Mouse (Mus musculus) forebrain, embryonic 16.5 days (tissue): ENCODE results near the gene Mrps33. TPM values are rescaled to one million over a fixed set of nuclear protein-coding genes. Genes with fewer than 3 reads are reported as not detected.

ENCODE experiments used
- ATAC-seq: fragments of 200-750 bp; cut with Nextera tagmentation; 2 replicates; pipeline ENCODE4 v1.8.0; 2017; ENCODE audit warnings: mild to moderate bottlenecking, moderate library complexity
- H3K27ac ChIP-seq: fragments of 300-500 bp; sonication (generic); 2 replicates; pipeline ENCODE4 v1.5.1; 2014; ENCODE audit warnings: low read length, control low read depth
- H3K27me3 ChIP-seq: fragments of 300-500 bp; sonication (generic); replicated peaks from 2 replicates; pipeline ENCODE4 v1.6.1; 2014; ENCODE audit warnings: low read length; ENCODE audit not compliant: control insufficient read depth, insufficient read depth
- H3K36me3 ChIP-seq: fragments of 300-500 bp; sonication (generic); 2 replicates; pipeline ENCODE4 v1.6.1; 2014; ENCODE audit not compliant: control insufficient read depth, insufficient read depth
- H3K4me1 ChIP-seq: fragments of 300-500 bp; sonication (generic); replicated peaks from 2 replicates; pipeline ENCODE4 v1.6.1; 2014; ENCODE audit warnings: low read length; ENCODE audit not compliant: control insufficient read depth, insufficient read depth
- H3K4me2 ChIP-seq: fragments of 300-500 bp; sonication (generic); 2 replicates; pipeline ENCODE4 v1.6.1; 2014; ENCODE audit warnings: mild to moderate bottlenecking, low read length, control low read depth
- H3K4me3 ChIP-seq: fragments of 300-500 bp; sonication (generic); replicated peaks from 2 replicates; pipeline ENCODE4 v1.5.1; 2014; ENCODE audit warnings: mild to moderate bottlenecking, low read length, control low read depth
- H3K9ac ChIP-seq: fragments of 300-500 bp; sonication (generic); replicated peaks from 2 replicates; pipeline ENCODE4 v1.6.1; 2014; ENCODE audit warnings: low read depth, low read length, control low read depth
- H3K9me3 ChIP-seq: fragments of 300-500 bp; sonication (generic); 2 replicates; pipeline ENCODE4 v1.6.1; 2016; ENCODE audit warnings: low read length; ENCODE audit not compliant: control insufficient read depth
- WGBS: fragments of 180-500 bp; shearing (Covaris S2); extraction: QIAGEN DNeasy Blood & Tissue Kit; methylation state at CpG from one replicate; pipeline ENCODE4 v1.1.7; 2014; 5-methylcytosine and 5-hydroxymethylcytosine counted together
- polyA plus RNA-seq: library from polyadenylated mRNA; unstranded; fragments of >200 nt; fragmentation: Nextera tagmentation; extraction: Ambion mirVana; gene quantifications from 2 replicates; pipeline ENCODE4 v1.2.1, GENCODE M21; 2015

The Mrps33 gene
- polyA plus RNA-seq, 1 experiment from 2014 or later, result 210 TPM

GRCm38 (mm10) chr6:39783521-39783920, 27.3 kb downstream of the Mrps33 start:
- no peak overlapping the region for H3K9ac ChIP-seq
- no peak overlapping the region for H3K4me3 ChIP-seq
- ATAC-seq, result no peak
- 69% methylated on average over 7 of the region's 7 CpGs for WGBS
- H3K4me1 ChIP-seq, result peaks cover 2% of the 10 kb centered on the region; the same call in 1 of the 2 replicates
- no peaks in the 10 kb centered on the region for H3K36me3 ChIP-seq
- H3K27me3 ChIP-seq, result no peaks in the 10 kb centered on the region
- no peak overlapping the region for H3K27ac ChIP-seq
- no peak overlapping the region for H3K4me2 ChIP-seq
- H3K9me3 ChIP-seq, result no peaks in the 10 kb centered on the region

GRCm38 (mm10) chr6:39782618-39783017, 28.2 kb downstream of the Mrps33 start:
- WGBS, result 34% methylated on average over 3 of the region's 3 CpGs
- H3K27ac ChIP-seq, result no peak overlapping the region
- no peaks in the 10 kb centered on the region; the same call in 1 of the 2 replicates for H3K4me1 ChIP-seq
- H3K27me3 ChIP-seq, result no peaks in the 10 kb centered on the region
- no peak overlapping the region for H3K4me2 ChIP-seq
- no peaks in the 10 kb centered on the region for H3K36me3 ChIP-seq
- H3K9ac ChIP-seq, result no peak overlapping the region
- no peak overlapping the region for H3K4me3 ChIP-seq
- no peak for ATAC-seq
- H3K9me3 ChIP-seq, result no peaks in the 10 kb centered on the region

- Histone ChIP-seq H3K4me1 (no peaks in the 10 kb centered on the region; the same call in 1 of the 2 replicates), H3K4me3 (no peak overlapping the region), H3K27me3 (no peaks in the 10 kb centered on the region), H3K27ac (no peak overlapping the region), H3K9me3 (no peaks in the 10 kb centered on the region), H3K9ac (no peak overlapping the region), H3K4me2 (no peak overlapping the region; the same call in 1 of the 2 replicates), H3K36me3 (no peaks in the 10 kb centered on the region)
- WGBS, result 73% methylated on average over 17 of the region's 17 CpGs
- no peak for ATAC-seq
Measured at GRCm38 (mm10) chr6:39781766-39782530, 28.8 kb downstream of the Mrps33 start.

GRCm38 (mm10) chr6:39780857-39781666, 29.7 kb downstream of the Mrps33 start:
- Histone ChIP-seq H3K4me2 (peak overlapping the region; percentile 35), H3K9me3 (no peaks in the 10 kb centered on the region)

GRCm38 (mm10) chr6:39778506-39778905, 32.3 kb downstream of the Mrps33 start:
- WGBS, result 100% methylated on average over 1 of the region's 1 CpGs
- H3K4me3 ChIP-seq, result no peak overlapping the region
- no peak for ATAC-seq
- H3K36me3 ChIP-seq, result no peaks in the 10 kb centered on the region
- H3K9ac ChIP-seq, result no peak overlapping the region
- H3K9me3 ChIP-seq, result no peaks in the 10 kb centered on the region
- H3K4me1 ChIP-seq, result no peaks in the 10 kb centered on the region; the same call in 1 of the 2 replicates
- H3K4me2 ChIP-seq, result no peak overlapping the region
- H3K27me3 ChIP-seq, result no peaks in the 10 kb centered on the region
- no peak overlapping the region for H3K27ac ChIP-seq

More at GRCm38 (mm10) chr6:39780857-39781666, 29.7 kb downstream of the Mrps33 start:
- no peaks in the 10 kb centered on the region for H3K36me3 ChIP-seq
- 6% methylated on average over 18 of the region's 18 CpGs for WGBS
- ATAC-seq, result no peak
- H3K4me3 ChIP-seq, result no peak overlapping the region
- no peak overlapping the region for H3K9ac ChIP-seq
- H3K4me1 ChIP-seq, result no peaks in the 10 kb centered on the region; the same call in 1 of the 2 replicates
- H3K27me3 ChIP-seq, result no peaks in the 10 kb centered on the region
- no peak overlapping the region for H3K27ac ChIP-seq

GRCm38 (mm10) chr6:39776275-39776674, 34.5 kb downstream of the Mrps33 start:
- WGBS, result 89% methylated on average over 6 of the region's 6 CpGs
- no peak for ATAC-seq

GRCm38 (mm10) chr6:39775029-39775428, 35.8 kb downstream of the Mrps33 start:
- Histone ChIP-seq H3K27ac (no peak overlapping the region), H3K36me3 (no peaks in the 10 kb centered on the region), H3K9ac (no peak overlapping the region), H3K4me3 (no peak overlapping the region), H3K9me3 (no peaks in the 10 kb centered on the region), H3K4me2 (no peak overlapping the region), H3K4me1 (no peaks in the 10 kb centered on the region), H3K27me3 (no peaks in the 10 kb centered on the region)
- no peak for ATAC-seq
- WGBS, result 85% methylated on average over 9 of the region's 9 CpGs

More at GRCm38 (mm10) chr6:39776275-39776674, 34.5 kb downstream of the Mrps33 start:
- H3K9ac ChIP-seq, result no peak overlapping the region
- no peaks in the 10 kb centered on the region; the same call in 1 of the 2 replicates for H3K4me1 ChIP-seq
- no peaks in the 10 kb centered on the region for H3K27me3 ChIP-seq
- H3K4me3 ChIP-seq, result no peak overlapping the region
- no peaks in the 10 kb centered on the region for H3K36me3 ChIP-seq
- H3K9me3 ChIP-seq, result no peaks in the 10 kb centered on the region
- H3K4me2 ChIP-seq, result no peak overlapping the region
- H3K27ac ChIP-seq, result no peak overlapping the region

- H3K27me3 ChIP-seq, result no peaks in the 10 kb centered on the region
- no peak overlapping the region for H3K9ac ChIP-seq
- H3K9me3 ChIP-seq, result no peaks in the 10 kb centered on the region
- H3K4me2 ChIP-seq, result no peak overlapping the region
- no peak overlapping the region for H3K27ac ChIP-seq
- H3K36me3 ChIP-seq, result no peaks in the 10 kb centered on the region
- 91% methylated on average over 2 of the region's 2 CpGs for WGBS
- no peaks in the 10 kb centered on the region for H3K4me1 ChIP-seq
- H3K4me3 ChIP-seq, result no peak overlapping the region
- ATAC-seq, result no peak
Measured at GRCm38 (mm10) chr6:39757229-39757628, 53.6 kb downstream of the Mrps33 start.
